Mouse (Mus musculus) gastrocnemius, adult 18-20 months (tissue): Measurements from ENCODE around the gene Ddx49. TPM values are rescaled to one million over a fixed set of nuclear protein-coding genes. Genes with fewer than 3 reads are reported as not detected.
A peak's percentile ranks its signal among the peaks of the same experiment; 100 is the strongest.

Experiments used
- DNase-seq: peaks from one replicate; pipeline ENCODE4 v3.0.0; 2021; ENCODE audit warnings: low spot score
- total RNA-seq, 2 experiments: library from RNA; stranded (reverse); gene quantifications; 2 replicates each; pipeline ENCODE4 v1.2.3; 2021

The Ddx49 gene
- total RNA-seq, 2 experiments from 2014 or later: 27.4 to 28.6 TPM

- DNase-seq: no peak
These were observed 34.0 kb downstream of the Ddx49 start for GRCm38 (mm10) chr8:70268311-70268710.

- no peak for DNase-seq
These were observed 34.6 kb downstream of the Ddx49 start for GRCm38 (mm10) chr8:70267674-70268073.

- DNase-seq: no peak
These were observed 43.2 kb downstream of the Ddx49 start for GRCm38 (mm10) chr8:70259043-70259442.

- DNase-seq: no peak
These were observed 43.7 kb downstream of the Ddx49 start for GRCm38 (mm10) chr8:70258600-70258999.

- no peak for DNase-seq
These were observed 44.8 kb downstream of the Ddx49 start for GRCm38 (mm10) chr8:70257456-70257855.

GRCm38 (mm10) chr8:70254628-70255027 is 47.7 kb downstream of the Ddx49 start:
- no peak for DNase-seq

GRCm38 (mm10) chr8:70247841-70248240 is 54.4 kb downstream of the Ddx49 start:
- no peak for DNase-seq

GRCm38 (mm10) chr8:70246622-70247021 is 55.7 kb downstream of the Ddx49 start:
- DNase-seq: peak; percentile 19

Other genes with a start within 250 kb of the Ddx49 start
- gene Tm6sf2, start 229.6 kb downstream of the Ddx49 start, total RNA-seq: under 1 TPM; 0.62 to 0.64 TPM
- not detected for gene Hapln4, start 219.0 kb downstream of the Ddx49 start, total RNA-seq
- not detected for gene Ncan, start 181.6 kb downstream of the Ddx49 start, total RNA-seq
- gene Nr2c2ap, start 171.2 kb downstream of the Ddx49 start, total RNA-seq: 1 to 10 TPM; 4.5 to 4.9 TPM
- 1 to 10 TPM; 7.4 to 9.1 TPM for gene Rfxank, start 163.3 kb downstream of the Ddx49 start, total RNA-seq
- gene Borcs8, start 163.0 kb downstream of the Ddx49 start, total RNA-seq: 10 to 100 TPM; 13.4 to 15.0 TPM
- under 1 TPM; 0.23 to 0.28 TPM for gene Mef2b, start 162.8 kb downstream of the Ddx49 start, total RNA-seq
- 10 to 100 TPM; 75.2 to 88.4 TPM for gene Tmem161a, start 130.1 kb downstream of the Ddx49 start, total RNA-seq
- gene Slc25a42, start 90.2 kb downstream of the Ddx49 start, total RNA-seq: 10 to 100 TPM; 26.7 to 31.1 TPM
- 10 to 100 TPM; 37.4 to 49.4 TPM for gene Sugp2, start 68.3 kb downstream of the Ddx49 start, total RNA-seq
- gene Armc6, start 68.0 kb downstream of the Ddx49 start, total RNA-seq: 1 to 10 TPM; 6.9 to 7.9 TPM
- gene Homer3, start 19.7 kb downstream of the Ddx49 start, total RNA-seq: 1 to 10 TPM; 2.9 to 3.8 TPM
- gene Cope, start within 50 bp of the Ddx49 start, total RNA-seq: 100 to 1,000 TPM; 133 to 135 TPM
- 10 to 100 TPM; 13.4 to 15.9 TPM for gene Cers1, start 13.3 kb upstream of the Ddx49 start, total RNA-seq
- gene Gdf1, start 27.3 kb upstream of the Ddx49 start, total RNA-seq: 1 to 10 TPM; 1.9 to 2.1 TPM
- gene Upf1, start 50.8 kb upstream of the Ddx49 start, total RNA-seq: 10 to 100 TPM; 29.8 to 31.1 TPM
- gene Comp, start 71.1 kb upstream of the Ddx49 start, total RNA-seq: 10 to 100 TPM in 1 of 2 experiments, 1 to 10 TPM in 1; 6.9 to 14.9 TPM
- 1 to 10 TPM; 7.7 to 8.4 TPM for gene Crtc1, start 137.1 kb upstream of the Ddx49 start, total RNA-seq
- gene Klhl26, start 174.5 kb upstream of the Ddx49 start, total RNA-seq: 1 to 10 TPM; 7.7 to 8.3 TPM
- gene Tmem59l, start 184.9 kb upstream of the Ddx49 start, total RNA-seq: not detected
- gene Crlf1, start 190.7 kb upstream of the Ddx49 start, total RNA-seq: 1 to 10 TPM; 2.8 to 2.9 TPM
- 100 to 1,000 TPM; 170 TPM for gene Rex1bd, start 204.3 kb upstream of the Ddx49 start, total RNA-seq
- gene Uba52, start 208.3 kb upstream of the Ddx49 start, total RNA-seq: 100 to 1,000 TPM; 841 to 913 TPM
- gene Fkbp8, start 225.2 kb upstream of the Ddx49 start, total RNA-seq: 100 to 1,000 TPM; 103 to 105 TPM
- 10 to 100 TPM; 76.3 to 80.6 TPM for gene Kxd1, start 225.5 kb upstream of the Ddx49 start, total RNA-seq
- gene Ell, start 237.0 kb upstream of the Ddx49 start, total RNA-seq: 10 to 100 TPM; 12.5 to 21.8 TPM